Mouse (Mus musculus) heart, postnatal 36 days (tissue): ENCODE measurements around the gene Gm49392. TPM values are rescaled to one million over a fixed set of nuclear protein-coding genes. Genes with fewer than 3 reads are reported as not detected.
"Not testable (repeated sequence)": the region's sequence is repeated elsewhere in the genome, so short reads cannot be mapped to it uniquely, and the experiment has no call there.

ENCODE experiments used
- DNase-seq, 2 experiments: peaks; one replicate each; pipeline ENCODE4 v3.0.0; 2021 to 2022
- intact Hi-C: fragments of 180-260 bp; cut with DNase I; formaldehyde crosslinking; loops from one replicate; pipeline ENCODE4 v1.15.1; 2025
- total RNA-seq, 2 experiments: library from RNA; stranded (reverse); gene quantifications; 2 replicates each; pipeline ENCODE4 v1.2.3; 2021

Gene Gm49392
- under 1 TPM; 0.60 to 0.94 TPM for total RNA-seq

DNA sequence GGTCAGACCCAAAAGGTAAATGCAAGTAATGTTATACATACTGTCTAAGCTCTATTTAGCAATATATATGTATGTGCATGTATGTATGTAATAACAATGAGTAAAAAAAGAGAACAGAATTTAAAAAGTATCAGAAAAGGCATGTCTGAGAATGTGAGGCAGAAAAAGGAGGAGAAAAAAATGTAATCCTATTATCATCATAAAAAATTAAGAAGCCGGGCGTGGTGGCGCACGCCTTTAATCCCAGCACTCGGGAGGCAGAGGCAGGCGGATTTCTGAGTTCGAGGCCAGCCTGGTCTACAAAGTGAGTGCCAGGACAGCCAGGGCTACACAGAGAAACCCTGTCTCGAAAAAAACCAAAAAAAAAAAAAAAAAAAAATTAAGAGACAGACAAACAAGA lies at the start of gene Gm49392:
TSS of gene Gm49392 (minus strand) at position 101 of the 400 bp plus-strand sequence.
- DNase-seq, result not testable (repeated sequence)
- intact Hi-C loops, result loop anchor here (2.0 to 5.0 kb wide), 2 partner anchors 40 to 49 kb away; partner anchors contain the start of genes Ctla2a and Gm49391

DNA sequence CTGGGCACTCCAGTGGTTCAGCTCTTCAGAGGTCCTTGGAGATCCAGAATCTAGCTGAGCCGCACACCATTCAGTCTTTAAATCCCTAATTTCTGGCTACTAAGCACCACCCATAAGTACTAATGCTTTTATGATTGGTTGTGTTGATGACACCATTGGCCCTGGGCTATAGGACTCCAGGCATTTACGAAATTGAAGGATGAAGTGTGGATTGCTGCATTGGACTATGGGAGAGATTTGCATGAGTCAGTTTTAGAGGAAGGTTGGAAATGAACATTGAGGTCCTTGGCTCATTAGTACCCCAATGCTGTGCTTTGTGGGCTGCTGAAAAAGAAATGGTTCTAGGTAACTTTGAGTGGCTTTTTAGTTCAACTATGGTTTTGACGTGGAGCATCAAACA lies 45.2 kb upstream of the Gm49392 start, which contains the start of gene Tpbpa:
TSS of gene Tpbpa (minus strand) at position 101 of the 400 bp plus-strand sequence.
- intact Hi-C loops, DNase-seq: not testable (repeated sequence)

DNA sequence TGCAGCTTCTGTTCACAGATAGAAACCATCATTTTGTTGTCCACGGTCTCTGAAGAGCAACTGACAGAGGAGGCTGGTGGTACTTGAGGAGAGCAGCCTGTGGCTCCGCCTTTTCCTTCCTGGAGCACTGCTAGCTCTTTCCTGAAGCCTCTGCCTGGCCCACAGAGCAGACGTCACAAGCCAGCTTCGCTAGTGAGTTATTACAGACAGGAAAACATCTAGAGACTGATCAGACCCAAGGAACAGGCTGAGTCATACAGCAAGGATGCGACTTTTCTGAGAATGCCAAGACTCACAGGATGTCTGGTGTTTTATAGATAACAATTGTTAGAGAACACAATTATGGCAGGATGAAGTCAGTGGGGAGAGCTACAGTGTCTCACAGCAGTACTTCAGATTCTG lies 39.8 kb upstream of the Gm49392 start, which contains the start of the genes Gm49391 and Ctla2a:
TSS of gene Gm49391 (minus strand) at position 72 of the 402 bp plus-strand sequence.
TSS of gene Ctla2a (minus strand) at position 126 of the 402 bp plus-strand sequence.
- intact Hi-C loops, result loop anchor here (1.0 to 2.0 kb wide), 2 partner anchors 40 to 88 kb away; partner anchors contain the start of genes Ctla2b and Gm49392

DNA sequence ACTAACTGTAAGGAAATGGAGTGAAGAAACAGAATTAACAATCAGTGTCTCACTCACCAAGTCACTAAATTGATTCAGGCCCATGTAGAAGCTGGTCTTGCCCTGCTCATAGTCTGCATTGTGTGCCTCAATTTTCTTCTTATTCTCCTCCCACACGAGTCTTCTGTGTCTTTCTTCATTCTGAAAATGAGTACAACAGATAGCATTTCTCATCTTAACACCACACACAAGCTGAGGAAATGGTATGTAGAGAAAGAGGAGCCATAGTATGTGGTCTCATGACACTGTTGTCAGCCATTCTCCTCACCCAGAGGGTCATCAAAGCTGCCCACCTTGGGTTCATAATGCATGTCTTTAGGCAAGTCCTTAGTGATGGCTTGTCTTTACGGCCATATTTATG lies 38.8 kb upstream of the Gm49392 start, which contains the start of gene Gm49393:
TSS of gene Gm49393 (minus strand) at position 101 of the 400 bp plus-strand sequence.
- DNase-seq, intact Hi-C loops: not testable (repeated sequence)

More for the DNA sequence above, 39.8 kb upstream of the Gm49392 start, which contains the start of the genes Gm49391 and Ctla2a:
- peak; percentile 33 to 48 for DNase-seq

DNA sequence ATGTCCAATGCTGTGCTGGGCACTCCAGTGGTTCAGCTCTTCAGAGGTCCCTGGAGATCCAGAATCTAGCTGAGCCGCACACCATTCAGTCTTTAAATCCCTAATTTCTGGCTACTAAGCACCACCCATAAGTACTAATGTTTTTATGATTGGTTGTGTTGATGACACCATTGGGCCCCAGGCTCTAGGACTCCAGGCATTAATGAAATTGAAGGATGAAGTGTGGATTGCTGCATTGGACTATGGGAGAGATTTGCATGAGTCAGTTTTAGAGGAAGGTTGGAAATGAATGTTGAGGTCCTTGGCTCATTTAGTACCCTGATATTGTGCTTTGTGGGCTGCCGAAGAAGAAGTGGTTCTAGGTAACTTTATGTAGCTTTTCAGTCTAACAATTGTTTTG lies 8.1 kb upstream of the Gm49392 start, which contains the start of gene Tpbpb:
TSS of gene Tpbpb (minus strand) at position 101 of the 400 bp plus-strand sequence.
- intact Hi-C loops, DNase-seq: not testable (repeated sequence)

DNA sequence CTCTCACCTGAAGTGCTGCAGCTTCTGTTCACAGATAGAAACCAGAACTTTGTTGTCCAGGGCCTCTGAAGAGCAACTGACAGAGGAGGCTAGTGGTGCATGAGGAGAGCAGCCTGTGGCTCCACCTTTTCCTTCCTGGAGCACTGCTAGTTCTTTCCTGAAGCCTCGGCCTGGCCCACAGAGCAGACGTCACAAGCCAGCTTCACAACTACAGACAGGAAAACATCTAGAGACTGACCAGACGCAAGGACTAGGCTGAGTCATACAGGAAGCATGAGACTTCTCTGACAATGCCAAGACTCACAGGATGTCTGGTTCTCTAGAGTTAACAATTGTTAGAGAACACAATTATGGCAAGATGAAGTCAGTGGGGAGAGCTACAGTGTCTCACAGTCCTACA lies 634 bp upstream of the Gm49392 start, which contains the start of gene Ctla2b:
TSS of gene Ctla2b (minus strand) at position 120 of the 400 bp plus-strand sequence.
- DNase-seq, result peak; percentile 58 to 64
- intact Hi-C loops, result loop anchor here (2.0 to 5.0 kb wide), 2 partner anchors 39 to 50 kb away; partner anchors contain the start of genes Ctla2a and Gm49391

- intact Hi-C loops, result loop anchor here (2.0 to 5.0 kb wide), 2 partner anchors 41 to 48 kb away; partner anchors contain the start of genes Ctla2a and Gm49391
These were observed 1.1 kb downstream of the Gm49392 start for GRCm38 (mm10) chr13:60895406-60896160.

DNA sequence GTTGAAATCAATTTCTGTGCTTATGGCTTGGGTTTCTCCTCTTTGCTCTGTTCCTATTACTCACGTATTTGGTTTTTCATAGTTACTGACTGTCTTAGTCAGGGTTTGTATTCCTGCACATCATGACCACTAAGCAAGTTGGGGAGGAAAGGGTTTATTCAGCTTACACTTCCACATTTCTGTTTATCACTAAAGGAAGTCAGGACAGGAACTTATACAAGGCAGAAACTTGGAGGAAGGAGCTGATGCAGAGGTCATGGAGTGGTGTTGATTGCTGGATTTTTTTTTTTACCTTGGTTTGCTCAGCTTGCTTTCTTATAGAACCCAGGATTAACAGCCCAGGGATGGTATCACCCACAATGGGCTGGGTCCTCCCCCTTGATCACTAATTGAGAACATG lies 4.4 kb downstream of the Gm49392 start:
- no peak for DNase-seq
- intact Hi-C loops, result no loop called here

More at GRCm38 (mm10) chr13:60895406-60896160, 1.1 kb downstream of the Gm49392 start:
- DNase-seq, result no peak

- intact Hi-C loops, result no loop called here
- no peak for DNase-seq
These were observed 32.4 kb downstream of the Gm49392 start, which contains the start of gene 4930486L24Rik for GRCm38 (mm10) chr13:60864281-60864680. Gene 4930486L24Rik (minus strand): TSS chr13:60864475.

DNA sequence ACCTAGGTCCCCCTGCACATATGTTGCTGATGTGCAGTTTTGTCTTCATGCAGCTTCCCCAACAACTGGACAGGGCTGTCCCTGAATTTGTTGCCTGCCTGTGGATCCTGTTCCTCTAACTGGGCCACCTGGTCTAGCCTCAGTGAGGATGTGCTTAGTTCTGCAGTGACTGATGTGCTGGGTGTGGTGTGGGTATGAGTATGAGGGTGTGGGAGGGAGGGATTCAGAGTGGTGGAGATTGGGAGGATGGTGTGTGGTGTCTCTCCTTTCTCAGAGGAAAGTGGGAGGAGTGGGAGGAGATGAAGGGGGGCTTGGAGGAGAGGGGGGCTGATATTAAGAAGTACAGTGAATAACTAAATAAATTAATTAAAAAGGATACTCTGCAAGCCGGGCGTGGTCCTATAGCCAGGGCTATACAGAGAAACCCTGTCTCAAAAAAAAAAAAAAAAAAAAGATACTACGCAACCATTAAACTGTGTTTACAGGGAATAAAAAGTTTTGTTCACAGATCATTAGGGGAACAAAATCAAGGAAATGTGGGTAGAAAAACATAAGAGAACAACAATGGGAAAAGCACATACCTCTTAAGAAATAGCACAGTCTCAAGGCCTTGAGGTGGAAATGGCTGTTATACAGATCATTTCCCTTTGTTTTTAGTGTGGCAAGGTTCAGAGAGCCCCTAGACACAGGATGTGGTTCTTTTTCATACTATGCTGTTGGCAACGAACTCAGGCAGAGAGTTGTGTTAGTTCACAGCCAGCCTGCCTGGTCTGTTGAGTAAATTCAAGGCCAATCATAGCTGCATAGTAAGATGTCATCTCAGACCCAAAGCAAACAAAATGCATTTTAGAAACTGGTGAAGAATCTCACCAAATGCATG lies 48.2 kb downstream of the Gm49392 start:
- no peak for DNase-seq

DNA sequence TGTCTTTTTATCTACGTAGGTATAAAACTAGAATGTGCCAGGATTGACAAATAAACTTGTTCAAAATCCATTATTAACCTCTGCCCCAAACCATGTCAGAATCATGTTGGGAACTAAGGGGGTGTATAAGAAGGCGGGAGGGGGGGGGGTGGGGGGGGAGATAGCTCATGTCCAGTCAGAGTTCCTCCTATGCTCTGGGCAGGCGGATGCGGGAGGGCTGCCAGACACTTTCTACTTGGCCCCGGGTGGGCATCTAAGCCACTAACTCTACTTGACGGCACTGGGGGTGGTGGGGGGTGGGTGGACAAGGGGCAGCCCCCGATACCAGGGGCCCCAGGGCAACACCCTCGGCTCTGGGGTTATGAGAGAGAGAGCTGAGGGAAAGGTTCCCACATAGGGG lies 53.5 kb downstream of the Gm49392 start:
- no peak for DNase-seq
- intact Hi-C loops, result no loop called here

More for the DNA sequence above, 48.2 kb downstream of the Gm49392 start:
- intact Hi-C loops, result loop anchor here (1.0 to 5.0 kb wide), 2 partner anchors 49 to 88 kb away; partner anchors contain the start of genes Ctla2a, Ctla2b, Gm49391 and Gm49392

- intact Hi-C loops, result no loop called here
- DNase-seq, result no peak
These were observed 54.0 kb downstream of the Gm49392 start for GRCm38 (mm10) chr13:60842703-60843102.

GRCm38 (mm10) chr13:60839353-60839902 lies 57.3 kb downstream of the Gm49392 start:
- intact Hi-C loops, result no loop called here

DNA sequence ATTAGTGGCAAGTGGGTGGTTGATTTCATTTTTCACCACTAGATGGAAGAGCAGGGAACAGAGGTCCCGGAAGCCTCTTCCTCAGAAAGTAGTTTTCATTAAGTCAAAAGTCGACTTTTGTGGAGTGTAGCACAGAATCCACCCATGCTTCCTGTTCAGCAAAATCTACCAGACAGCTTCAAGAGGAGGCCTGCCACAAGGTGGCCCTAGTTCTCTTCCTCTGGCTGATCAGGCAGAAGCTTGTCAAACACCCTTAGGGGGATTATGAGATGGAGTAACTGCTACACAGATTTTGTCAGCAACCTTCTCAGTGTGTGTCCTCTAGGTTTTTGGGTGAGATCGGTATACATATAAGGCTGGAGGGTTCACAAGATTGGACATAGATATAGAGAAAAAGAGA lies 70.6 kb downstream of the Gm49392 start:
- intact Hi-C loops, result no loop called here
- peak; percentile 30 to 41 for DNase-seq

More at GRCm38 (mm10) chr13:60839353-60839902, 57.3 kb downstream of the Gm49392 start:
- no peak for DNase-seq

DNA sequence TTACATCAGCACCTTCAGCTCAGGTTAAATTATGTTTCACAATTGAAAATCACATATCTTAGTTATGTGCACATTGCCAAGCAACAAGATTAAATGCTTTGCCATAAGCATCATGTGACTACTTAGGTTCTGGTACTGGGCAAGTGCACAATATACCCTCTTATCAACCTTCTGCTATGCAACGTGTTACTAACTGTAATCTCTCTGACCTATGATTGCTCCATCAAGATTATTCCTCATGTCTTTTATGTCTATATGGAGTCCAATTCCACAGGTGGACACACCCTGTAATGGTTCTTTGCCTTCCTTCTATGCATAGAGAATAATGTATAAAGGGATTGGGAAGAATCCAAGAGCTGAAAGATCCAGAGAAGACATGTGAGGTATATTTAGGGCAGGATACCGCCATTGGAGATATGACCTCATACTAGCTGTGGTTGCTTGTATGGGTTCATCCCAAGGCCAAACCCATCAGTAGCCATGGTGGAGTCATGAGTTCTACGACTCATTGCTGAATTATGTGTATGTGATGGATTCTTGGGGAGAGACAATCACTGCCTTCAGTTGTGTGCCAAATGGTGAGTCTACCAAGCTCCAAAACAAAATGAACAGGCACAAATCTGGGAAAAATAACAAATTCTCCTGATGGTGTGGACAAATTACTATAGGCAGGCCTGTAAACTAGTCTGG lies 76.1 kb downstream of the Gm49392 start:
- intact Hi-C loops, result no loop called here
- DNase-seq, result no peak

DNA sequence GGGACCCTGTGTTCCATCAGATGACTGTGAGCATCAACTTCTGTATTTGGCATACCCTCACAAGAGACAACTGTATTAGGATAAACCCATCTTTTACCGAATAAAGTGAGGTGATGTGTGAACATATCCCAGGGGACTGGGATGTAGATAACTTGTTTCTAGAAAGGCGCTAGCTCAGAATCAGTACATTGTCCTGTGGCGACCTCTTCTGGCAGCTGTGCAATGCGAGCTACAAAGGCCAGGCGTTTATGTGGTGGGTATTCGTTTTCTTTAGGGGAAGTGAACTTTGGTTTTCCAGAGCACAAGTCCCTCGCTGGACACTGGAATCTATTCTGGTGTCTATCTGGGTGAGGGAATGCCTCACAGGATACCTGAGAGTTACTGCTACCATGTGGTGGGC lies 77.2 kb downstream of the Gm49392 start:
- intact Hi-C loops, result loop anchor here (1.0 to 5.0 kb wide), 2 partner anchors 60 to 342 kb away; no protein-coding TSS in a partner anchor
- peak; percentile 25 to 51 for DNase-seq

DNA sequence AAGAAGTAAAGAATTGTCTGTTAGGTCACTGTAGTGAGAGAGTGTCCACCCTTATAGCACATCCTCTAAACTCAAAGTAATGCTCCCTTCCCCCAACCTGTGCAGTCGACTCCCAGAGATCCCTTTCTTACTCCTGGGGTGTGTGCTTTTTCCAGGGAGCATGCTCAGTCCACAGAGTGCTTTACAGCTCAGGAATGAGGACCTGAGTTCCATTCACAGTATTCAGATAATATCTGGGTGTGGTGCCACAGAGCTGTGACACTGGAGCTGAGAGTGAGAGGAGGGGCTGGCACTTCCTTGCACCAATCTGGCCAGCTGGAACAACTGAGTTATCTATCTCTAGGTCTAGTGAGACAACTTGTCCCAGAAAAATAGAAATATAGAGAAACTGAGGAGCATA lies 83.0 kb downstream of the Gm49392 start:
- intact Hi-C loops, result no loop called here
- DNase-seq, result no peak

DNA sequence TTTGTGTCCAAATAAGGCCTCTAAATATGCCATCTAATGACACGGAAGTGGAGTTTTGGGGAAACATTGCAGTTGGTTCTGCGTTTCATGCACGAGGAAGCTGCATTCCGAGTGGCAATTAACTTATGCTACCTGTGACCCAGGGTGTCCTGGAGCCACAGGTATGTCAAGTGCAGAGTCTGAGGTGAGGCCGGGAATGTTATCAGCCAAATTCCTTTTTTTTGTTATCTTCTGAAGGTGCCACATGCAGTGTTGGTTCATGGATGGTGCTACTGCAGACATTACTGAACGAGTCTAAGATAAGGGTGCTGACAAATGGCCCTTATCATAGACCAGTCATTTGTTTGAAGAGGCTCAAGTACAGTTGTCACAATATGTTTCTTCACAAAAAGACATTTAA lies 83.9 kb downstream of the Gm49392 start:
- intact Hi-C loops, result no loop called here
- DNase-seq, result no peak

- DNase-seq, result no peak
- intact Hi-C loops, result no loop called here
These were observed 87.0 kb downstream of the Gm49392 start for GRCm38 (mm10) chr13:60809690-60810089.
